Comparison of ENCODE assay signal across 9 mouse cellular contexts in the genomic region with DNA sequence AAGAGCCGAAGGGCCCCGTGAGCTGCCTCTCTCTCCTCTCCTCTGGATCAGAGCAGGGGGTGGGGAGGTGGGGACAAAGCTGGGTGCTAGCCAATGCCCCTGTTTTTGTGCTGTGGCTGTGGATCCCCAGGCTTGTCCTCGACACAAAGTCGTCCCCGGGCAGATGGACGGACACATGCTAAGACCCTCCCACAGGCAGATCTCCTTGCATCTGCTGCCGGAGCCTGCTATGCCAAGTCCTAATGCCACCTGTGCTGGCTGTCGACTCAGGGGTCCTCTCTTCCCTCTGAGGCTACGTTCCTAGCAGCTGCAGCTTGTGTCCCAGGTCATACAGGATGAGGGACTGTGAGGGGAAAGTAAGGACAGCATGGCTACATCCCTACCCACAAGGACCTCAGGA. TPM values are rescaled to one million over a fixed set of nuclear protein-coding genes. Genes with fewer than 3 reads are reported as not detected.
DNase-seq lines count a peak whose midpoint lies in the region; ATAC-seq and TF ChIP-seq lines count a peak whose summit lies in the region.
"Had no signal": no experiment of that assay in that cellular context is flagged by ENCODE, and none has a peak within 500 bp of the region (broad histone marks: within the 10 kb centered on the region; RNA-seq: fewer than 3 reads in every experiment).

No protein-coding gene starts in this region.

- 49% methylated on average over 9 of the region's 9 CpGs for WGBS in hindbrain, embryonic 14.5 days
- 37% methylated on average over 9 of the region's 9 CpGs for WGBS in hindbrain, embryonic 16.5 days
- 38% methylated on average over 9 of the region's 9 CpGs for WGBS in bone marrow, adult 2 months
- WGBS in limb, embryonic 14.5 days, result 70% methylated on average over 9 of the region's 9 CpGs

- no peaks in the 10 kb centered on the region for H3K9me3 ChIP-seq in hindbrain, embryonic 14.5 days (ENCODE audit: control insufficient read depth, low read length)
- no peaks in the 10 kb centered on the region for H3K9me3 ChIP-seq in hindbrain, embryonic 16.5 days (ENCODE audit: control insufficient read depth, low read length)
- H3K9me3 ChIP-seq in limb, embryonic 14.5 days (ENCODE audit: control insufficient read depth, low read length), result no peaks in the 10 kb centered on the region

- H3K4me3 ChIP-seq in hindbrain, embryonic 14.5 days (replicated peaks; ENCODE audit: low read length), result no peak overlapping the region
- no peak overlapping the region for H3K4me3 ChIP-seq in hindbrain, embryonic 16.5 days (ENCODE audit: low read length)
- H3K4me3 ChIP-seq in bone marrow, adult 2 months (replicated peaks; ENCODE audit: control insufficient read depth, low read depth, low read length), result peak overlapping the region; percentile 5
- no peak overlapping the region for H3K4me3 ChIP-seq in limb, embryonic 14.5 days (replicated peaks; ENCODE audit: low read length)

- H3K27me3 ChIP-seq in hindbrain, embryonic 14.5 days (ENCODE audit: control insufficient read depth, insufficient read depth, low read length), result no peaks in the 10 kb centered on the region
- no peaks in the 10 kb centered on the region for H3K27me3 ChIP-seq in hindbrain, embryonic 16.5 days (replicated peaks; ENCODE audit: control insufficient read depth, insufficient read depth, low read length)
- H3K27me3 ChIP-seq in limb, embryonic 14.5 days (ENCODE audit: control insufficient read depth, insufficient read depth, low read length), result no peaks in the 10 kb centered on the region
- H3K27me3 ChIP-seq: Patski had no signal

- peak; percentile 49 for DNase-seq in cerebellum, adult 11-12 months
- no peak for DNase-seq in cerebellum, postnatal 4 days (ENCODE audit: low spot score in 2 of 2)
- no peak for DNase-seq in hindbrain, embryonic 14.5 days (ENCODE audit: low spot score)
- DNase-seq in limb, embryonic 14.5 days (ENCODE audit: low spot score), result no peak
- DNase-seq in urinary bladder, adult 2 months (ENCODE audit: low spot score), result no peak
- no peak for DNase-seq in spleen, postnatal 10 days (ENCODE audit: low spot score in 2 of 2)

- 0 out of 2 replicates have a peak, but pooled peaks cover 8% of the 10 kb centered on the region for H3K4me1 ChIP-seq in hindbrain, embryonic 14.5 days (replicated peaks; ENCODE audit: control insufficient read depth, insufficient read depth, low read length)
- peaks cover 5% of the 10 kb centered on the region for H3K4me1 ChIP-seq in hindbrain, embryonic 16.5 days (ENCODE audit: control insufficient read depth, insufficient read depth, low read depth, low read length)
- H3K4me1 ChIP-seq in bone marrow, adult 2 months (ENCODE audit: control insufficient read depth, insufficient read depth, low read length), result peaks cover 5% of the 10 kb centered on the region
- no peaks in the 10 kb centered on the region for H3K4me1 ChIP-seq in limb, embryonic 14.5 days (ENCODE audit: control insufficient read depth, insufficient read depth, low read length)

- peaks cover 22% of the 10 kb centered on the region for H3K36me3 ChIP-seq in hindbrain, embryonic 14.5 days (replicated peaks; ENCODE audit: control insufficient read depth, insufficient read depth)
- peaks cover 12% of the 10 kb centered on the region for H3K36me3 ChIP-seq in hindbrain, embryonic 16.5 days (ENCODE audit: control insufficient read depth, insufficient read depth, low read length)
- peaks cover 21% of the 10 kb centered on the region for H3K36me3 ChIP-seq in limb, embryonic 14.5 days (ENCODE audit: control insufficient read depth, insufficient read depth, low read length)

- ATAC-seq in hindbrain, embryonic 14.5 days (ENCODE audit: low FRiP score), result no peak
- no peak for ATAC-seq in hindbrain, embryonic 16.5 days
- ATAC-seq in limb, embryonic 14.5 days (ENCODE audit: low FRiP score, low read depth), result no peak

- no peak overlapping the region for H3K9ac ChIP-seq in hindbrain, embryonic 14.5 days
- no peak overlapping the region for H3K9ac ChIP-seq in hindbrain, embryonic 16.5 days (ENCODE audit: low read depth, low read length)
- peak overlapping the region; percentile 2; the same call in 1 of the 2 replicates for H3K9ac ChIP-seq in limb, embryonic 14.5 days (ENCODE audit: low read depth, low read length, severe bottlenecking)

- peak overlapping the region; percentile 22; the same call in 1 of the 2 replicates for H3K4me2 ChIP-seq in hindbrain, embryonic 14.5 days (replicated peaks)
- no peak overlapping the region; the same call in 1 of the 2 replicates for H3K4me2 ChIP-seq in hindbrain, embryonic 16.5 days (ENCODE audit: low read length)
- no peak overlapping the region for H3K4me2 ChIP-seq in limb, embryonic 14.5 days (replicated peaks; ENCODE audit: low read depth, low read length, severe bottlenecking)

- no peak overlapping the region for H3K27ac ChIP-seq in hindbrain, embryonic 14.5 days
- no peak overlapping the region for H3K27ac ChIP-seq in hindbrain, embryonic 16.5 days (ENCODE audit: low read depth, low read length)
- peak overlapping the region; percentile 90 for H3K27ac ChIP-seq in bone marrow, adult 2 months (ENCODE audit: control insufficient read depth, insufficient read depth, low read depth, low read length, poor library complexity)
- no peak overlapping the region for H3K27ac ChIP-seq in limb, embryonic 14.5 days (replicated peaks; ENCODE audit: low read depth, low read length)

- no peak for TF ChIP-seq POLR2A in bone marrow, adult 2 months (IDR thresholded peaks at IDR 0.05; ENCODE audit: borderline replicate concordance, control insufficient read depth, low read depth, low read length)
- no peak for TF ChIP-seq POLR2A in limb, embryonic 14.5 days (IDR thresholded peaks at IDR 0.05; ENCODE audit: borderline replicate concordance, extremely low read depth, insufficient read depth, insufficient read length)

- TF ChIP-seq CTCF in bone marrow, adult 2 months (IDR thresholded peaks at IDR 0.05; ENCODE audit: control insufficient read depth, insufficient read depth, low read length), result no peak

RNA-seq across cellular contexts. Expression of gene Stab1, which starts 1.6 kb away (rescaled TPM):
- polyA plus RNA-seq in hindbrain, embryonic 14.5 days (2014; fragmentation: Nextera tagmentation; extraction: Ambion mirVana), result 17.9 and 27.6 TPM in 2 replicates
- 13.5 and 17.5 TPM in 2 replicates for polyA plus RNA-seq in hindbrain, embryonic 16.5 days (2015; fragmentation: Nextera tagmentation; extraction: Ambion mirVana)
- 56.3 and 73.4 TPM in 2 replicates for polyA plus RNA-seq in bone marrow, adult 2 months (2011; ENCODE audit: insufficient read depth, insufficient read length, low replicate concordance, missing spikeins)
- 68.5 and 81.8 TPM in 2 replicates for polyA plus RNA-seq in limb, embryonic 14.5 days (2012; rRNA removed)
- 59.5 and 64.4 TPM in 2 replicates for polyA plus RNA-seq in limb, embryonic 14.5 days (2014; fragmentation: Nextera tagmentation; extraction: Ambion mirVana)
- polyA plus RNA-seq in urinary bladder, adult 2 months (2012; rRNA removed), result 85.3 and 90.2 TPM in 2 replicates

RNA-seq across cellular contexts. Expression of gene Nt5dc2, which starts 36.0 kb away (rescaled TPM):
- 260 and 277 TPM in 2 replicates for polyA plus RNA-seq in hindbrain, embryonic 14.5 days (2014; fragmentation: Nextera tagmentation; extraction: Ambion mirVana)
- 192 and 222 TPM in 2 replicates for polyA plus RNA-seq in hindbrain, embryonic 16.5 days (2015; fragmentation: Nextera tagmentation; extraction: Ambion mirVana)
- polyA plus RNA-seq in bone marrow, adult 2 months (2011; ENCODE audit: insufficient read depth, insufficient read length, low replicate concordance, missing spikeins), result 22.9 and 25.2 TPM in 2 replicates
- 357 and 464 TPM in 2 replicates for polyA plus RNA-seq in limb, embryonic 14.5 days (2012; rRNA removed)
- 358 and 361 TPM in 2 replicates for polyA plus RNA-seq in limb, embryonic 14.5 days (2014; fragmentation: Nextera tagmentation; extraction: Ambion mirVana)
- polyA plus RNA-seq in urinary bladder, adult 2 months (2012; rRNA removed), result 8.0 and 8.1 TPM in 2 replicates

RNA-seq across cellular contexts. Expression of gene Smim4, which starts 38.1 kb away (rescaled TPM):
- polyA plus RNA-seq in hindbrain, embryonic 14.5 days (2014; fragmentation: Nextera tagmentation; extraction: Ambion mirVana), result 55.5 and 77.7 TPM in 2 replicates
- 51.3 and 53.9 TPM in 2 replicates for polyA plus RNA-seq in hindbrain, embryonic 16.5 days (2015; fragmentation: Nextera tagmentation; extraction: Ambion mirVana)
- 29.0 and 45.8 TPM in 2 replicates for polyA plus RNA-seq in bone marrow, adult 2 months (2011; ENCODE audit: insufficient read depth, insufficient read length, low replicate concordance, missing spikeins)
- 28.2 and 37.4 TPM in 2 replicates for polyA plus RNA-seq in limb, embryonic 14.5 days (2012; rRNA removed)
- polyA plus RNA-seq in limb, embryonic 14.5 days (2014; fragmentation: Nextera tagmentation; extraction: Ambion mirVana), result 62.7 and 68.1 TPM in 2 replicates
- 28.1 and 42.8 TPM in 2 replicates for polyA plus RNA-seq in urinary bladder, adult 2 months (2012; rRNA removed)

RNA-seq across cellular contexts. Expression of gene Tnnc1, which starts 41.3 kb away (rescaled TPM):
- polyA plus RNA-seq in hindbrain, embryonic 14.5 days (2014; fragmentation: Nextera tagmentation; extraction: Ambion mirVana), result 2.4 and 3.2 TPM in 2 replicates
- polyA plus RNA-seq in hindbrain, embryonic 16.5 days (2015; fragmentation: Nextera tagmentation; extraction: Ambion mirVana), result 2.3 and 15.0 TPM in 2 replicates
- polyA plus RNA-seq in bone marrow, adult 2 months (2011; ENCODE audit: insufficient read depth, insufficient read length, low replicate concordance, missing spikeins), result 4.2 TPM in 1 of 2 replicates, not detected in the other
- 301 and 458 TPM in 2 replicates for polyA plus RNA-seq in limb, embryonic 14.5 days (2012; rRNA removed)
- polyA plus RNA-seq in limb, embryonic 14.5 days (2014; fragmentation: Nextera tagmentation; extraction: Ambion mirVana), result 374 and 483 TPM in 2 replicates
- polyA plus RNA-seq in urinary bladder, adult 2 months (2012; rRNA removed), result 3.0 and 3.5 TPM in 2 replicates

RNA-seq across cellular contexts. Expression of gene Nisch, which starts 49.9 kb away (rescaled TPM):
- polyA plus RNA-seq in hindbrain, embryonic 14.5 days (2014; fragmentation: Nextera tagmentation; extraction: Ambion mirVana), result 304 and 309 TPM in 2 replicates
- 304 and 382 TPM in 2 replicates for polyA plus RNA-seq in hindbrain, embryonic 16.5 days (2015; fragmentation: Nextera tagmentation; extraction: Ambion mirVana)
- polyA plus RNA-seq in bone marrow, adult 2 months (2011; ENCODE audit: insufficient read depth, insufficient read length, low replicate concordance, missing spikeins), result 102 and 233 TPM in 2 replicates
- 514 and 640 TPM in 2 replicates for polyA plus RNA-seq in limb, embryonic 14.5 days (2012; rRNA removed)
- 339 and 378 TPM in 2 replicates for polyA plus RNA-seq in limb, embryonic 14.5 days (2014; fragmentation: Nextera tagmentation; extraction: Ambion mirVana)
- polyA plus RNA-seq in urinary bladder, adult 2 months (2012; rRNA removed), result 211 and 293 TPM in 2 replicates
